Mouse (Mus musculus): ENCODE results near the gene Tenm4.

Tenm4 gene

DNA sequence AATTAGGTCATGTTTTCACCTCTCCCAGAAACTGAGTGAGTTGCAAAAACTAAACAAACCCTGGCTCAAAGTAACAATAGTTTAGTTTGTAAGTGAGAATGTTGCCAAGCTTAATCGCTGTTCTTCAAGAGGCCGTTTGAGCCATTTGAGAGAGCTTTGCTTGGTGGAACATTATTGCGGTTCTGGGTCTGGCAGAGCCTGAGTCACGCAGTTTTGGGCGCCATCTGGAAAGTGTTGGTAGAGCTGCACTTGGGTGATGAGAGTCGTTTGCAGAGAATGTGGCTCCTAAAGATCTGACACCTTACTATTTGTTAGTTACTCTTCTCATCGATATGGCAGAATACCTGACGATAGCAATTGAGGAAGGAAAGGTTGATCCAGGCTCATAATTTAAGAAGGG is 537.9 kb downstream of the Tenm4 start:
- DNase-seq, result no peak

DNA sequence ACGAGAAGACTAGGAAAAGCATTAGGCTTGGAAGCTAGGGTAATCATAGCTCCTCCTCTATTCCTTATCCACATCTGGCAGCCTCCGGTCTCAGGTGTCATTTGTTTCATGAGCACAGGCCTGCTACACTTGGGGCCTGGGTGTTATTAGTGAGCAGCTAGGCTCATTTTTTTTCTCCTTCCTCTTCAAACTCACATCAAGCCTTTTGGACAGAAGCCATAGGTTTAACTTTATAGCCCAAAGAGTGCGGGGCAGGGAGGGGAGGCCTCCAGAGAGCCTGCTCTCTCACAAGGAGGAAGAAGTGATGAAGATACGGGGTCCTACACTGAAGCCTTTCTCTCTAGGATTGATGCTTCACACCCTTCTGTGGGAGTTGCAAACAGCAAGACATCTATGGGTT is 538.8 kb downstream of the Tenm4 start:
- DNase-seq, result no peak

DNA sequence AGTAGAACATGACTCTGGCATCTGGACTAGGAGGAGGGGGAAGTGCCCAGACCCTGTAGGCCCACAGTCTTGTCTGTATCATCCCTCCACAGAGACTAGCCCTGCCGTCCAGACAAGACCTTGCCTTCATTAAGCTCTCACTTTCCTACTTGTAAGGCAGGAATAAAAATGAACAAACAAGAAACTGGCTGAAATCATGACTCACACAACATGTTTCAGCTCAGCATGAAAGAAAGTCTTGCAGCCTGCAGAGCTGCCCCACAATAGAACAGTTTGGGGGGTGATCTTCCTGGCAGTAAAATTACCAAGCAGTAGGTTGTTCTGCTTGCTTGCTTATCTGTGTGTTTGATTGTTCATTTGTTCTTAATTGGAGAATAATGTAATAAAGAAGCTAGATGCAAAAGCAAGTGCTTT is 539.6 kb downstream of the Tenm4 start:
- DNase-seq, result peak; percentile 42

DNA sequence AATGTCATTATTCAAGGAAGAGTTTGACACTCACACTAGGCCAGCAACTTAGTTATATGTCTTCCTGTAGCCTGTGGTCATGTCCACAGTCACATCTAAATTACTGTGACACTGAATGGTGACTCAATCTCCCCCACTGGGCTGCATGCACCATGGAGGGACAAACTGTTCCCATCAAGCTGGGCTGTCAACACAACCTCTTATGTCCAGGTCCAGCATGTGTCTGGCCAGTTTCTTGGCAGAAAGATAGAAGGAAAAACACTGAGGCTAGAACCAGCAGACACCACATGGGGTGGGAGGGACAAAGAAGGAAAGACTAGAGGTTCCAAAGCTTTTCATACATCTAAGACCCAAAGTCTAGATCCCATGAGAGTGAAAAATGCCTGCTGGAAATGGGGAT is 541.8 kb downstream of the Tenm4 start:
- DNase-seq, result no peak

DNA sequence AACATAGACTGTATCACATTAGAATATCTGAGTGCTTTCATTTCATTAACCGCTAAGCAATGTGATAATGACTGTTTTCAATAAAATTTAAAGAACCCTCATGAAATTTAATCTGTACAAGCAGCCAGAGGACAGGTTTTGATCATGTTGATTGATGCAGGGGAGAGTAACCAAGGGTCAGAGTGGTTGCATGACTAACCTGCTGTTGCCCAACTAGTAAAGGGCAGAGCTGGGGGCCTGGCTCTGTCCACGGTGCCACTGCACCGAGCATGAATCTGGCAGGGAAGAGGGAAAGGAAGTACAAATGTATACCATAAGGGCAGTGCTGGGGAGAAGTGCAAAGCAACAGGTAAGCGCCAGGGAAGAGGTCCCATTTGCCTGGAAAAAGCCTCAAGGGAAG is 545.9 kb downstream of the Tenm4 start:
- no peak for DNase-seq

DNA sequence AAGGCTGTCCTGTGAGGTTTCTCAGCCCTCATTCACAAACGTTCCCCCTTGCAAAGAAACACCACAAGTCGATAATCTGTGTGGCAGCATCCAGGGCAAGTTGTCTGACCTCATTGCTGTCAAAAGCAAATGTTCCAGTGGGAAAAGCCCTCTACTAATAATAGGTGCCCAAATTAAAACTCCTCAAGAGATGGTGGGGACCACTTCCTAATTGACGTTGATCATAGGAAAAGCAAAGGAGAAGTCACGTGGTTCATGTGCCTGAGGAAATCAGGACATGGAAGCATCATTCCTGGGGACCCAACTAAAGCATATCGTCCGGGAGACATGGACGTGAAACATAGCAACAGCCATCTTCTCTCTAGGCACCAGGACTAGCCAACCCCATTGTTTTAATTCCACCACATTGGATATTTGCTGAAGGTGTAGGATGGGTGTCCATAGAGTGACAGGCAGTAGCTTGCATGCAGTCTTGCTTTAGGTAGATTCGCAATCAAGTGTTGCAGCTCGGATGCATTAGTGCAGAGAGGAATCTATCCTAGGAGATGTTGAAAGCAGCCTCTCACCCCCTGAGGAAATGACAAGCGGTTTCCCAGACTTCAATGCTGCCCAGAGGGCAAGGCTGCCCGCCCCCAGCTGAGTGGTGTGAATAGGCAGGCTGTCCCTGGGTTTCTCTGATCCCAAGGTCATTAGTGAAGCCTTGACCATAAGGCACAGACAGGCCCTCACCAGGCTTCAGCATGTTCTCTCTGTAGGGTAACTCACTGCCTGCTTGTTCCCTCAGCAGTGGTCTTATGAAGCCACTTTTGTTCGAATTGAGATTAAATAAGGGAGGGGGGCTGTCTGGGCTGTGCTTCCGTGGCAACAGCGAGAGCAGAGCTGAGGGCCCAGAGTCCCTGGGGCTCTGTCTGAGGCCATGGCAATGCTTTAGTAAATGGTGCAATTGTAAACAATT is 547.4 kb downstream of the Tenm4 start:
- DNase-seq, result no peak

DNA sequence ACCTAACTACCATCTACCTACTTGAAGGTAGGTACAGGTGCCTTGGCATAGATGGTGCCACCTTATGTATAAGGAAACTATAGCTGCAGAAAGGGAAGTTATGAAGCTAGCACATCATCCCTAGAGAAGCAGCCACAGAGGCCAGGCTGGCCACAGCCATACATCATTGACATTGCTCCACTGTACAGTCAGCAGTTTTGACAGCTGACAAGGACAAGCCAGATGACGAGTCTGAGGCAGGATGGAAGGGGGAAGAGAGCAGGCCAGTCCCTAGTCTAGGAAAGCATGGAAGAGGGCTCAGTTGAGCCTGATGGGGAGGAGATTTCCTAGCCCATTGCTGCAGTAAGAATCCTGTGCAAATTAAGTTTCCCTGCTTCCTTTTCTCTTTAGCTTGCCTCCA is 548.9 kb downstream of the Tenm4 start:
- no peak for DNase-seq

DNA sequence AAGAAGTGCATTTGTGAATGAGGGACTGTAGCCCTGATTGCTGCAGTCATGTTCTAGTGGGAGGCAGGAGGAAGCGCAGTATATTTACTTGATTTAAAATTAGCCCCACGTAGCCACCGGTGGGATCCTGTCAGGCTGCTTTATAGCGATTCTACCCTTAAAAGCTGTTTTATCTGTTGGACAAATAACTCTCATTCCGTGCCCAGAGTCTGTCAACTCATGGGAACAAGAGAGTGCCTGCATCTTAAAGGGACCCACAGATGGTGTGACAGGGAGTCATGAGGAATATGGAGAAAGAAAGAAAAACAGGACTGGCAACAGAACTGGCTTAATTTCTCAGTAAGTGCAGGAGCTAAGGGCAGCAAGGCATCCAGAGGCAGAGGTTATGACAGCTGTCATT is 549.4 kb downstream of the Tenm4 start:
- no peak for DNase-seq

DNA sequence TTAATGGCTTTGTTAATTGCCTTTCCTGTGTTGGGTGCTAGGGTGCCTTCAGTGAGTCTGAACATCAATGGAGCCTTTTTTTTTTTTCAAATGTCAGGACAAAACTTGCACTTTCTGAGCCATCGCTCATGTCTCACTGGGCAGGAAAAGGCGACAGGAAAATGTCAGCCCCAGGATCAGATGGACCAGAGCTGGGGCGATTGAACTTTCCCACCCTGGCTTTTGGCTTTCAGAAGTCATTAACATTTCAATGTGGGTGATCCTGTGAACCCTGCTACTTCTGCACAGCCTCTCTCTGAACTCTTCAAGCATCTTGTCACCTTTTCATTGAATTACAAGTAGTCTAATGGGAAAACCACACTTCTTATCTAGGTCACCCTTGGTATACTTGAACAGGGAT is 551.8 kb downstream of the Tenm4 start:
- DNase-seq, result no peak

DNA sequence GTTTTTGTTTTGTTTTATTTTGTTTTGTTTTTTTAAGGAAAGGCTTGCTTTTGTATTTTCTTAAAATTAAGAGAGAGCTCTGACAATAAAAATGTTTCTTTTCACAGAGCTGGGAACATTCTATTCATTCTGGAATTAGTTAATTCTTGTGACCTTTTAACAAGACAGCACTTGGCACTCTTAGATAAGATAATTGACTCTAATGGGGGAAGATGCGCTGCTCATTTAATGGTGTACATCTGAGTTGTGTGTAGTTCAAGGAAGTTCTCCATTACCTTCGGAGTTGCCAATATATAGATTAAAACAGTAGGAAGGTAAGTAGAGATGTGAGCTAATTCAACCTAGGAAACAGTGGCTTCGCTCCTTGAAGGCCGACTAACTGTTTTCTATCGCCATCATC is 554.6 kb downstream of the Tenm4 start:
- no peak for DNase-seq

DNA sequence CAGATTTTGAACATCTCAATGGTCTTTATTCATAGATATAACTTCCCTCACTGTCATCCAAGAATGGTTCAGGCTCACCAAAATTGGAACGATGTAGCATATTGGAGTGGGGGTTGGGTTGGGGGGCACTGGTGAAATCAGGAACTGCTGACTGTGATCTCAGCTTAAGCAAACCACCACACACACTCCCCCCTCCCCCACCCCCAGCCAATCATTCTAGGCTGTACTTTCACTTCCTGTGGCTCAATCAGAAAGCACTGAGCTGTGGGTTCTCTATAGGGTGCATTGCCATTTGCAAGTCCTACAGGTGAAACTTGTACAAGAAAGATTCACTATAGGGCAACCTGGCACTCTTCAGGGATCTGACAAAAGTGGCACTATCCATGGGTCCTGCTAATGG is 559.3 kb downstream of the Tenm4 start:
- no peak for DNase-seq

DNA sequence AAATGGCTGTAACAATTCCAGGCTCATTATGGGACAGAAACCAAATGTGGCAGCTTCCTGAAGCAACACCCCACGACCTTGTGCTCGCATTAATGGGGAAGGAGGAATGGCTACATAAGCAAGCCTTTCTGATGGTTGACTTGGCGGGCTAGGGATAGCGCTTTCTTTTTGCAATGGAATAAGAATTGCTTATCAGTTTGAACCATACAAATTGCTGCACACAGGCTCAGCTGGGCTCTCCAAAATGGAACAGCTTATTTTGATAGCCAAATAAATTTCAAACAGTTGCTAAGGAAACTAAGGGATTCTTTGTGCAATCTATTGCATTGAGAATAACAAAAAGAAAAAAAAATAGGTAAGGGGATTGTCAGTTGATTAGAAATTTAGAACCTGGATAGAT is 560.9 kb downstream of the Tenm4 start:
- no peak for DNase-seq

DNA sequence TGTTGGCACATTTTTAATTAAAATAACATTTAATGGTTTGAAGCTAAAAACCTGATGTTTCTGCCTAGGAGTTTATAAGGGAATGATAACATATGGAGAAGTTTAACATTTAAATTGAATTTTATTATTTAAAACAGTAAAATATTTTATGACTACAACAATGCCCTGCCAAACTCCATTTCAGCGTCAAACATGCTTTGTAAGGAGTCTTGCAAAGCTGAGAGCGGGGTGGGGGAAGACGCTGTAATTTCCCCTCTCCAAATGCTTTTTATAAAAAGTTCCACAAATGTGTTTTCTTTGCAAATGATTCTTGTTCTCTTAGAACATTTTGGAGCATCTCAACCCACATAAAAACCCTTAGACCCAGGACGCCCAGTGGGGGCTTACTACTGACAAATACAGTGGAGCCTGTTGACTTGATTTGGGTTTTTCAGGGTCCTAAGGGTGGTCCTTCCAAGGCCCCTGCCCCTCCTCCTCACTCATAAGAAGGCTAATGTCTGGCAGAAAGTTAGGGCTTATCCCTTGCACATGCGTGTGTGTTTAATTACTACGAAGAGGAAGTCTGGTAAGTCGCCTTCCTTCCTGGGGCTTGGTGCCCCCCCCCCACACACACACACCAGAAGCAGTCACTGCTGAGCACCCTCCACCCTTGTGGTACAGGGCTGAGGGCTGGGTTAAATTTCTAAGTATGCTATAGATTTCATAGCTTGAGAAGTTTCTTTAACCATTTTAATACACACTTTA is 563.4 kb downstream of the Tenm4 start:
- DNase-seq, result no peak

DNA sequence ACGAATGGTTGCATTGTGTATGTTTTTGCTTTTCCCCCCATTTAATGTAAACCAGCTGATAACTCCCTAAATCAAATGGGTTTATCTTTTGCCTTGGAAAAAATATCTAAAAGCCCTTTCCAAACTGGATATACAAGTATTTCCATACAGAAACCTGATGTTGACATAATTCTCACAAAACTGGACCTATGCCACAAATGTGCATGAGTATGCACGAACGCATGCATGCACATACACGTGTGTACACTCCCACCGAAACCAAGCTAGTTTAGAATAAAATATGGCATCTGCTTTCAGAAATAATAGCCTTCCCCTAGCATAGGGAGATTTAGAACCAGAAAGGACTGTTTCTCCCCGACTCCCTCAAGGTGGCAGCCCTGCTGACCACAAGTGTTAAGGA is 569.6 kb downstream of the Tenm4 start:
- DNase-seq, result no peak

DNA sequence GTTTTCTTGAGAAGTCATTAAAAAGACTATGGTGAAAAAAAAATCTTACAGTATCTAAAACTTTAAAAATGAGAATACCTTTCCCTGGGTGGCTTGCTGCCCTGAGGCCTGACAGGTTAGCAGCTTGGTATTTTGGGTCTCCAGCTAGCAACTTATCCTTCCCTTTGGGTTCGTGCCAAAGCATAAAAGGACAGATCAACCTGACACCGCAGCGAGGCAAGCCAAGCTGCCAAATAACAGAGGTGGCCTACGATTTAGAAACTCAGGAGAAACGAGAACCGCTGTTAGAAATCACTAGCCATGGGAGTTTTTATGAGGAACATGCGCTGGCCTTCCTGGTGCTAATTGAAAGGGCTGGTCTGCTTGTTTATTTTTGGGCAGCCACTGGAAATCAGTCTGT is 571.2 kb downstream of the Tenm4 start:
- DNase-seq, result no peak

DNA sequence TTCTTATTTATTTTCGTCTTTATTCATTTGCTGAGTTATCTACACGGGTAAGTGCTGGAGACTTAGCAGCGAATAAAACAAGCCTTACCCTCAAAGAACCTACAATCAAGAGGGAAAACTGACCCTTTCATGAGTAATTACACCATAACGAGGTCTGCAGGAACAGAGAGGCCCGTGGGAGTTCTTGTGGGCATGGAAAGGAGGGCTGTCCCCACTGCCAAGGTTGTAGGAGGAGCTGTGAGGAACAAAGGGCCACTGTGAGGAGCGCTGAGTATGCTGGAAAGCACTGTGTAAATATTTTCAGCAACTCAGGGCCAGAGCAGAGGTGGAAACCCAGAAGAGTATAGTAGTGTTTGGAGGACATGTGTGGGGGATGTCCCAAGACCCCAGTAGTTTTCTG is 574.9 kb downstream of the Tenm4 start:
- peak; percentile 65 for DNase-seq

DNA sequence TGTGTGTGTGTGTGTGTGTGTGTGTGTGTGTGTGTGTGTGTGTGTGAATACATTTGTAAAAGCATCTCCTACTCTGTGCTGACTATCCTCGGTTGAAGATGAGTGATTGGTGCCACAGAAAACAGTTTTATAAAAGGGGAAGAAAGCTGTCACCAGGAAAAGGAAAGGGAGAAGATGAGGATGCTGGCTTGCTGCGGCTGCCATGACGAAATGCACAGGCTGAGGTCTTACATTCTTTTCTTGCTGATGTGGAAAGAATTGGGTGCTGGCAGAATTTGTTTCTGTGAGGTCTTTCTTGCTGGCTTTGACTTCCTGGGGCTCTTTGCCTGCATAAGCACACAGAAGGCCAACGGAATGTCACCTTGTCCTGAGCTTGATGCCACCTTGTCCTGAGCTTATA is 575.7 kb downstream of the Tenm4 start:
- DNase-seq, result no peak

DNA sequence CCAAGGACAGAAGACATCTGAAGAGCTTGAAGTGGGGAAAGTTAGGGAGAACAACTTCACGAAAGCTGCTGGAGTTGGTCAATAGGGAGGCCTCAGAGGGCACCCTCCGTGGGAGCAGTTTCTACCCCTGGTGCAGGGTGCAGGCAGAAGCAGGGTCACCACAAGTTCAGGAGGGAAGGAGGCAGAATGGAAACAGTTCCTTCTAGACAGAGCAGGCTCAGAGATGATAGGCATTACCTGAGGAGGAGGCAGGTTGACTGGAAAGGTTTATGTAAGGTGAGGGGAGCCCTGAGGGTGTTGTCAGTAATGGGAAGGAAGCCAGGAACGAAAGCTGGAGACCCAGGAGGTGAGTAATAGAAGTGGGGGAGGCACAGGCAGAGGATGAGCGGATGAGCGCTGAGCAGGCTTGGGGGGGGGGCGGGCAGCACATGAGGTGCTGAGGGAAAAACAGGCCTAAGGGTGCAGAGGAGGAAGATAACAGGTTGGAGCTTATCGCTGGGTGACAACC is 577.5 kb downstream of the Tenm4 start:
- DNase-seq, result peak; percentile 48

DNA sequence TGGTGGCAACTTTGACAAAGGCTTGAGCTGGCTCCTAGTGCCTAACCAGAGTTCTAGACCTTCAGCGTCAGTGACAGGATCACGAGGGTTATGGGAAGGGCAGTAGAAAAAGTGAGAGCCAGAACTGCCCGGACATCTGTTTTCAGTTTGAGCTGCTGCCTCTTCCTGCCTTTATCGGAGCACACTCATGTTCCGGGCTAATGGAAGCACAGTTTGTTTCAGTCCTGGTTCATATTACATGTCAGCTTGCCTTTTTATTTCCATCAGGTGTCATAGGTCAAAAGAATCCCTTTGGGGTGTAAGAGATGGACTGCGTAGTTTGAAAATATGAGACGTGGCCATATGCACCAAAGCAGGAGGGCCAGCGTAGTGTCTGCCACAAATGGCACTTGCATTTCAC is 578.7 kb downstream of the Tenm4 start:
- no peak for DNase-seq

DNA sequence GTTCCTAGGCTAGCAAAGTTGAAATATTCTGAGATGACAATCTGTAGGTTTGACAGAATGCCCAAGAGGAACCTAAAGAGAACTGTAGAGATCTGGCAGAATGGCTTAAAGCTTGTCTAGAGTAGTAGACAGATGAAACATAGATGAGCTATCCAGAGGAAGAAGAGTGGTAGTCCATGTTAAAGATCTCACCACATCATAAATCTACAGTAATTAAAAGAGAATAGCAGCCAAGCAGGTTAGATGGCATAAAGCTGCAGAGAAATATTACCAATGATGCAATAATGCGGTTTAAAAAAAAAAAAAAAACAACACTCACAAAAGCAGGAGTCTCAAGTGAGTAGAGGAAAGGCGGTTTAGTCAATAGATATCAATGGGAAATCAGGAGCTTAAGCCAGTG is 580.2 kb downstream of the Tenm4 start:
- no peak for DNase-seq

DNA sequence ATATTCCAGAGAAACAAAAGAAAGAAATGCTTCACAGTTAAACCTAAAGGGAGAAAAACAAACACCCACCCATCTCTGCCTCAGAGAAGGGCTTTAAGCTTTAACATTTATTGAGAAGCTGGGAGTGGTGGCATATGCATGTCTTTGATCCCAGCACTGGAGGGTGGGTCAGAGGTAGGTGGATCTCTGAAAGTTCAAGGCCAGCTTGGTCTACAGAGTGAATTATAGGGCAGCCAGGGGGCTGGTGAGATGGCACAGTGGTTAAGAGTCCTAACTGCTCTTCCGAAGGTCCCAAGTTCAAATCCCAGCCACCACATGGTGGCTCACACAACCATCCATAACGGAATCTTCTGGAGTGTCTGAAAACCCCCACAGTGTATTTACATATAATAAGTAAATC is 581.7 kb downstream of the Tenm4 start:
- DNase-seq, result no peak

DNA sequence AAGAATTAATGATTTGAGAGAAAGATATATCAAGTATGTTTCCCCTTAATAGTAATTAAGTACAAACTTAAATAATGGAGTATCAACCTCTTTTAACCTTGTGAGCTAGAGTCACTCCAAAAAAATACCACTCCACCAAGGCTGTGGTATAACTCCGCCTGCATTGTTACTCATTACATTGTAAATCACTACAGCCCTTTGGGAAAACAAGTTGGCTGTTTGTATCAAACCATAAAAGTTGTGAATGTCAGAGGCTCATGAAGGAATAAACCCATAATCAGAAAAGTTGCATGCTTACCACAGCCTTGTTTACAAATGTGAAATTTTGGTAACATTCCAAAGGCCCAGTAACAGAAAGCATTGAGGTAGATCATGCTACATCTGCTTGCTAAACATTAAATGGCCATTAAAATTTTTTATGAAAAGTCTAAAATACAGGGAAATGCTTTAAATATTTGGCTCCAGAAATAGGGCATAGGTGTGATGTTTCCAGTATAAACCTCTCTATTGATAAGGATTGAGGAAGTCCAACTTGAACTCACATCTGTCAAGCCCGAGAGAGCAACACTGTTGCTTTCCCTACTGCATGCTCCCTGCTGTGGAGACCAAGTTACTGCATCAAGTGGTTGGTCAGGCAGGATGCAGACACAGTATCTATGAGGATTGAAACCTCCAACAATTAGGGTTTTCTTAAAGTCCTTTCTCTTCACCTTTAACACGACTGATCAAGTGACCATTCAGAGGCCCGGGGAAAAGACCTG is 582.5 kb downstream of the Tenm4 start:
- no peak for DNase-seq

DNA sequence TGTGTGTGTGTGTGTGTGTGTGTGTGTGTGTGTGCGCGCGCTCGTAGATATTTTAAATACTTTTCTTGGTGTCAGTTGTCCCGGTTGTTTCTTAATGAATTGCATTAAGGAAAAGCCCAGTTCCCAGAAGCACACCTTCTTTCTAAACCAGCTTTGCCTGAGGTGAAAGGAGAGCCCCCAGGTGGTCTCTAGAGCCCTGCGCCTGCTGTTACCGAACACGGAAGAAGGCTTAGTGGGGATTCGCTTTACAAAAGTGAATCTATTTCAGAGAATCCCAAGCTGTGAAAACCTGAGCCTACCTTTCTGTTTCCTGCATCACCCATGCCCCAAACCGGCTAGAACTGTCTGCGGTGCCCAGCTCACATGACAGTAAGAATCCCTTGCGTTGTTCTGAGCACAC is 583.1 kb downstream of the Tenm4 start:
- DNase-seq, result no peak

Data from right cerebral cortex, adult 18-20 months (tissue).